Mouse (Mus musculus): ENCODE results near the gene Smarcd2.

Gene Smarcd2

GRCm38 (mm10) chr11:106272644-106273310, at the start of gene Smarcd2:
TSS of gene Smarcd2 (minus strand) at chr11:106272972.
- DNase-seq: peak; percentile 99

- DNase-seq: no peak
Observed at GRCm38 (mm10) chr11:106318406-106319366, 45.9 kb upstream of the Smarcd2 start.

- no peak for DNase-seq
Observed at GRCm38 (mm10) chr11:106317801-106318200, 45.0 kb upstream of the Smarcd2 start.

GRCm38 (mm10) chr11:106316416-106316815, 43.6 kb upstream of the Smarcd2 start:
- no peak for DNase-seq

DNA sequence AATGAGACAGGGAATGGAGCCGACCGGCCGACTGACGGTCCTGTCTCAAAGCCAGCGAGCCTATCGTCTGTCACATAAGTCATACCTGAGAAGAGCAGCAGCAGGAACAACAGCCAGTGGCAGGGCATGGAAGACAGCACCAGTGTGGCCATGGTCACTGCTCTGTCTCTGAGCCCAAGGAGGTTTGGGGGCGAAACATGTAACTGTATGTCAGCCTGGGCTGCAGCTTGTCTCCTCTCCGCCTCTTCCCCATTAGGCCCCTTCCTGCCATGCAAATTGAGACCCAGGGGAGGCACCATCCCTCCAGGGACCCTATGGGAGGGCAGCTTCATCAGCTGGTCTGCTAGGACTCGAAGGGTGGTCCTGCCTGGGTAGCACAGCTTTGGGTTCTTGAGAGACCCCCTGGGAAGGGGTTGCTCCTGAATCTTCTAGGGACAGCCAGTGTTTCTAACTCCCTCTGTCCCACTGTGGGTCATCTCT, 41.6 kb upstream of the Smarcd2 start, which contains the start of gene Cd79b:
Gene Cd79b (minus strand): TSS at position 430 of the 480 bp plus-strand sequence.
- DNase-seq: no peak

DNA sequence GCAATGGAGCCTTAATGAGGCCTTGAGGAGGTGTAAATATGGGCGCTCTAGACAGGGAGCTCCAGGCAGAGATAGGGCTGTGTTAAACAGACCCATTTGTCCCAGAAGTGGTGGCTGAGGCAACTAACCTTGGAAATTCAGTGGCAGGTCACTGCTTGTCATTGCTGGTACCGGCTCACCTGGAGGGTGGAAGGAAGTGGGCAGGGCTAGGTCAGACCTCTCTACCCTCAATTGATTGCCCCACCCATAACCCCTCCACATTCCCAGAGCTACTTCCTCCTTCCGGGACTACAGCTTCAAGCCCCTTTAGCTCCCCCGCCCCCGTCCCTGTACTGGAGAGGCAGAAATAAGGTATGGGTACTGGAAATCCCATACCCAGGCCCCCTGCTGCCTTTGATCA, 40.8 kb upstream of the Smarcd2 start:
- no peak for DNase-seq

DNA sequence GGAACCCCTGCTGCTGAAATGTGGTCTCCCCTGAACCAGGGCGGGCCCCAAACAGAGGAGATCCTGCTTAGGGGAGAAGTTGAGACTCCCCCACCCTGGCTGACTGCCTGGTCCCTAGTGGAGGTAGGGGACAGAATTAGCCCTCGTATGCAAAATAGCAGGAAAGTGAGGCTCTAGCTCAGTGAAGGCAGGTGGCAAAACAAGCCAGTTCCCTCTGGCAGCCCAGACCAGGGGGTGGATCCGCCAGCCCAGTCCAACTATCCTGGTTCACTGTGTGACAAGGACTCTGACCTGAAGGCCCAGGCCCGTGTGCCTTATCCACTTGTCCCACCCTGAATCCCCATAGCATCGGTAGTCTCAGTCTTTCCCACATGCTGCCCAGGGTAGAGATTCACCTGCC, 37.4 kb upstream of the Smarcd2 start:
- no peak for DNase-seq

GRCm38 (mm10) chr11:106308162-106308561, 35.4 kb upstream of the Smarcd2 start:
- DNase-seq: no peak

GRCm38 (mm10) chr11:106307432-106307831, 34.7 kb upstream of the Smarcd2 start:
- no peak for DNase-seq

DNA sequence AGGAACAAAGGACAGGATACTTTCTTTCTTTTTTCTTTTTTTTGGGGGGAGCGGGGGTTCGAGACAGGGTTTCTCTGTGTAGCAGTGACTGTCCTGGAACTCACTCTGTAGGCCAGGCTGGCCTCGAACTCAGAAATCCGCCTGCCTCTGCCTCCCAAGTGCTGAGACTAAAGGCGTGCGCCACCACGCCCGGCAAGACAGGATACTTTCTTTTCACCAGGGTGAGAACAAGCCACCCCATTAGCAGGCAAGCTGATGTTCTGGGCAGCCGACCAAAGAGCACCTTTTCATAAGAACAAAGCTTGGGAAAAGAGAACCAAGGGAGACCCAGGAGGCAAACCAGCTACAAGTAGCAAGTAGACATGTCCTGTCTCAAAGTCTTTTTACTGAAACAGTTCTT, 34.0 kb upstream of the Smarcd2 start:
- no peak for DNase-seq

DNA sequence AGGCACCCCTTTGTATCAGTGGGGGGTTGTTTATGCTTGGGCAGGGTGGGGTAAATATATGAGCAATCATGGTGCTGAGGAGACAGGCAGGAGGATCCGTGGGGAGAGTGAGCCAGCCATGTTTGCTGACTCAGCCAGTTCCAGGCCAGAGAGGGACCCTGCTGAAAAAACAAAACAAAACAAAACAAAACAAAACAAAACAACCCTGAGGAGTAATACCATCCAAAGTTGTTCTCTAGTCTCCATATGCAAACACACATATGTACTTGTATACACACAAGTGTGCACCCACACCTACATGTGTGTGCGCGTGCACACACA, 33.3 kb upstream of the Smarcd2 start:
- DNase-seq: no peak

- no peak for DNase-seq
Observed at GRCm38 (mm10) chr11:106305348-106306064, 32.7 kb upstream of the Smarcd2 start.

DNA sequence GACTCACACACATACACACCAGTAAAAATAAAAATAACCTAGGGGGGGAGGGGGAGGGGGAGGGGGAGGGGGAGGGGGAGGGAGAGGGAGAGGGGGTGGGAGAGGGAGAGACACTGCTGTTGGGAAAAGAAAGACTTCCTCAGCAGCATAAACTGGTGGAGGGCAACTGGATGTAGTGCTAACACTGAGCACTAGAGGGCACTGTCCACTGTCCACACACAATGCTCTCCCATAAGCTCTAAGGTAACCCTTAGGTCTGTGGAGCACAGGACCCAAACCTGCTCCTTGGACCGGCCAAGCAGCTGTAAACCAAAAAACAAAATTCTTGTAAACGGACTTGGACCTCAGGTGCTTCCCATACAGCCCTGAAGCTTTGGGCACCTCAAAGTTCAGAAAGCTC, 29.9 kb upstream of the Smarcd2 start:
- peak; percentile 84 for DNase-seq

GRCm38 (mm10) chr11:106301765-106302164, 29.0 kb upstream of the Smarcd2 start, which contains the start of gene Gh:
TSS of gene Gh (minus strand) at chr11:106301865.
- no peak for DNase-seq

DNA sequence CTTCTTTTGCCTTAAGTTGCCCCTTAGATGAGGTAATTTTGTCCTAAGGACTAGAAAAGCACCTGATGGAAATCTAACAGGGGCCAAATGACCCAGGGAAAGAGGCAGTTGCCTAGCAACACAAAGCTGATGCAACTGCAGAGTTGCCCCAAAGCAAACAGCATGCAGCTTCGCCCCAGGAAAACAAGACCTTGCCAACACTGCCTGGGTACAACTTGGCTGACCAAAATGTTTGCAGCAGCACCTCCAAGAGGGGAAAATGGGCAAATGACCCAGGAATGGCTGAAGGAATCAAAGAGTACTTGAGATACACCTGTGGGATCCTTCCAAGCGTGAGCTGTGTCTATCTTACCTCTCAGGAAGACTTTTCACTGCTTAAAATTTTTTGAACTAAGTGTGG, 19.1 kb upstream of the Smarcd2 start:
- DNase-seq: no peak

DNA sequence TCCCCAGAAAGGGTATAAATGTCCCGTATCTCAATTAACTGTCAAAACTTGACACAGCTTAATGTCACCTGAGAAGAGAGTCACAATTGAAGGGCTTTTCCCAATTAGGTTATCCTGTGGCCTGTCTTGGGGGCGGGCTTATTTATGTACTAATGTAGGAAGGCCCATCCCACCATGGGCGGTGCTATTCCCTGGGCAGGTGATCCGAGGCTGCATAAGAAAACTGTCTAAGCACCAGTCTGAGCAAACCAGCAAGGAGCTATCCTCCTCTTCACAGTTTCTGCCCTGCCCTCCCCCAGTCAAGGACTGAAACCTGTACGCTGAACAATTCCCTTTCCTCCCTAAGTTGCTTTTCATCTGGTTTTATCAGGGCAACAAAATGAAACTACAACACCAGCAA, 17.6 kb upstream of the Smarcd2 start:
- no peak for DNase-seq

GRCm38 (mm10) chr11:106289369-106289768, 16.6 kb upstream of the Smarcd2 start:
- DNase-seq: peak; percentile 81

DNA sequence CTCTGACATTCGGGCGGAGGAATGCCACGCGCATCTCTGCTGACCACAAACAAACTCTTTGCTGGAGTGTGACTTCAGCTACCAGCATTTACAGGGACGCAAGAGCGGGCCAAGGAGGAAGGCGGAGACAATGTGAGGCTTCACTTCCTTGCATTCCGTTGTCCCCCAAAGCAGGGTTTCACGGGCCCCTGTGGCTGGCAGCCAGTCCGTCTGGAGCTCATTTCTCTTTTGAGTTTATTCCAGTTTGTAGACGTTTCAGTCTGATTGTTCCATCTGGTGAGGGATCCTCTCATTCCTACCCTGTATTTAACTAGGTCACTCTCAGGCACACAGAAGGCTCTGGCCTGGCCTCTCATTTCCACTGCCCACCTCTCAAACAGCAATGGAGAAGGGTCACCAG, 14.2 kb upstream of the Smarcd2 start:
- DNase-seq: no peak

- no peak for DNase-seq
Observed at GRCm38 (mm10) chr11:106286206-106286605, 13.4 kb upstream of the Smarcd2 start.

- no peak for DNase-seq
Observed at GRCm38 (mm10) chr11:106284126-106284525, 11.4 kb upstream of the Smarcd2 start.

- no peak for DNase-seq
Observed at GRCm38 (mm10) chr11:106283371-106283770, 10.6 kb upstream of the Smarcd2 start.

DNA sequence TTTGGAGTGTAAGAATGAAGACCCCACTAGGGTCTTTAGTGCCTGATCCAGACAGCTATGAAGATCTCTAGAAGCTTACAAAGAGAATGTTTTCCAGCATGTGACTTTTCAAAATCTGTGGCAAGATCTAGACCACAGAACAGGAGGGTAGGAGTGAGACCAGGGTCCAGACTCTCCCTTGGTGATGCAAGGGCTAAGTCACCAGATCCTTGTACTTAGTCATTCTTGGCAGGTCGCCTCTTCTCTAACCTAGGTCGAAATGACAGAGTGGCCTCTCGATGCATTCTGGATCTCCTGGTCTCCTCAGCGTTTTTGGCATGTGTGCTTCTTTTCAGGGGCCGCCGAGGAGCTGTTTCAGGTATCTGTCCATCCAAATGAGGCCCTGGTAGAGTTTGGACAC, 9.7 kb upstream of the Smarcd2 start:
- no peak for DNase-seq

GRCm38 (mm10) chr11:106276454-106276853, 3.7 kb upstream of the Smarcd2 start, which contains the start of gene Tcam1:
TSS of gene Tcam1 (plus strand) at chr11:106276672.
- DNase-seq: peak; percentile 93
